Mouse (Mus musculus): Measurements from ENCODE around the gene Cnot8. TPM values are rescaled to one million over a fixed set of nuclear protein-coding genes. Genes with fewer than 3 reads are reported as not detected.

The Cnot8 gene
- polyA plus RNA-seq, 1 experiment from 2014 or later = 155 TPM

DNA sequence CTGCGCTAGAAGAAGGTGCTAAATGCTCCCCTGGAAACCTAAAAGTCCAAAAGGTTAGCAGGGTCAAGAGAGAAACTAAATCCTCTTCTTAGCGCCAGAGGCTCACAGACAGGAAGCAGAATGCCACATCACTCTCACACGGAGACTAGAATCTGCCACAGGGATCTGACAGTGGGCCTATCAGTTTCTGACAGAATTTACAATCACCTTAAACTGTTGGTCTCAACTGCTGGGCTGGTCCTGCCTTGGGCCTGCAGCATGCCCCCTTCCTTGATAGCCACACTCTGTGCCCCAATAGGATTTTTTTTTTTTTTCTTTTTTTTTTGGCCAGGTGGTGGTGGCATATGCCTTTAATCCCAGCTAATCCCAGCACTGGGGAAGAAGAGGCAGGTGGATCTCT is 52.9 kb downstream of the Cnot8 start:
- no peak for DNase-seq (ENCODE audit: low spot score)

DNA sequence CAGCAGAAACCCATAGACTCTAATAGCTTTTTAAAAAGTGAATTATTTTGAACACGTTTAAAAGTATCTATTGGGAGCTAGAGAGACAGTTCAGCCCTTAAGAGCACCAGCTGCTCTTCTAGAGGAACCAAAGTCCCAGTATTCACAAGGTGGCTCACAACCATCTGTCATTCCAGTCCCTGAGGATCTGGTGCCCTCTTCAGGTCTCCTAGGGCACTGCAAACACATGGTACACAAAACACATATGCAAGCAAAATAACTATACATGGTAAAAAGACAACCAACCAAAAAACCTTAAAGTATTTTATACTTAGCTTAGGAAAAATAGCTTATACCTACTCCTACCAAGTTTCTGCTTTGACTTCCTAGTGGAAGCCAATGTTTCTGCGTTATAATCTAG is 61.1 kb downstream of the Cnot8 start:
- DNase-seq (ENCODE audit: low spot score) = peak; percentile 34

DNA sequence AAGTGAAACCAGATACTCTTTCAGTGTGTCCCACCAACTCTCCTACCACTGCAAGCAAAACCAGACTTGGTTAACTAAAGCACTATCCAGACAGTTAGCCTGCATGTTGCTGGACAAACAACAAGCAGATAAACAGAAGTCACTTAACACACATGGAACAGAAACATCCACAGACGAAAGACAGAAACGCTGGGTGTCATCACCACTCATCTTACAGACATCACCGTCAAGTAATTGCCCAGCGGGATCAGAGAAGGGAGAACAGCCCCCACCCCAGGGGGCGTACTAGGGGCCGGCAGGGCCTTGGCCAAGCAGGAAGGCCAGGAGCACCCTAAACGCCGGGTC is 63.8 kb downstream of the Cnot8 start:
- DNase-seq (ENCODE audit: low spot score) = no peak

Other genes with a start within 250 kb of the Cnot8 start
- 17.1 and 22.8 TPM in 2 replicates for gene Larp1, start 95.1 kb upstream of the Cnot8 start, polyA plus RNA-seq (2015; fragmentation: Nextera tagmentation; extraction: Ambion mirVana)
- 0.12 and 0.38 TPM in 2 replicates for gene Gm12248, start 11.0 kb upstream of the Cnot8 start, polyA plus RNA-seq (2015; fragmentation: Nextera tagmentation; extraction: Ambion mirVana)
- 23.0 and 25.7 TPM in 2 replicates for gene Gemin5, start 64.4 kb downstream of the Cnot8 start, polyA plus RNA-seq (2015; fragmentation: Nextera tagmentation; extraction: Ambion mirVana)
- gene Mrpl22, start 67.5 kb downstream of the Cnot8 start, polyA plus RNA-seq (2015; fragmentation: Nextera tagmentation; extraction: Ambion mirVana) = 137 and 139 TPM in 2 replicates
- gene Igtp, start 95.4 kb downstream of the Cnot8 start, polyA plus RNA-seq (2015; fragmentation: Nextera tagmentation; extraction: Ambion mirVana) = 65.3 and 67.3 TPM in 2 replicates
- gene Irgm2, start 95.5 kb downstream of the Cnot8 start, polyA plus RNA-seq (2015; fragmentation: Nextera tagmentation; extraction: Ambion mirVana) = 12.1 and 12.5 TPM in 2 replicates
- 0.08 and 0.09 TPM in 2 replicates for gene 4930438A08Rik, start 170.6 kb downstream of the Cnot8 start, polyA plus RNA-seq (2015; fragmentation: Nextera tagmentation; extraction: Ambion mirVana)
- 12.8 and 14.1 TPM in 2 replicates for gene Zfp692, start 202.9 kb downstream of the Cnot8 start, polyA plus RNA-seq (2015; fragmentation: Nextera tagmentation; extraction: Ambion mirVana)
- gene Zfp672, start 226.2 kb downstream of the Cnot8 start, polyA plus RNA-seq (2015; fragmentation: Nextera tagmentation; extraction: Ambion mirVana) = 59.2 and 72.2 TPM in 2 replicates
- 29.2 and 30.4 TPM in 2 replicates for gene Sh3bp5l, start 226.6 kb downstream of the Cnot8 start, polyA plus RNA-seq (2015; fragmentation: Nextera tagmentation; extraction: Ambion mirVana)

Data from thymus, postnatal 0 days (tissue).